Mouse (Mus musculus) brain, embryonic 14.5 days (tissue): Measurements from ENCODE around the gene Mrpl16. TPM values are rescaled to one million over a fixed set of nuclear protein-coding genes. Genes with fewer than 3 reads are reported as not detected.

Source experiments
- DNase-seq: peaks from one replicate; pipeline ENCODE4 v3.0.0-alpha.2; 2011; ENCODE audit warnings: low read depth
- CTCF ChIP-seq: fragments of 200-500 bp; IDR thresholded peaks from 2 replicates; pipeline ENCODE4 v1.5.1; 2012; ENCODE audit warnings: inconsistent platforms, mild to moderate bottlenecking, moderate library complexity, borderline replicate concordance; ENCODE audit not compliant: insufficient read depth, insufficient read length; ENCODE audit errors: extremely low read depth
- POLR2A ChIP-seq: fragments of 200-500 bp; IDR thresholded peaks from 2 replicates; pipeline ENCODE4 v1.6.1; 2012; ENCODE audit warnings: mild to moderate bottlenecking, inconsistent platforms, borderline replicate concordance; ENCODE audit not compliant: poor library complexity, insufficient read depth, insufficient read length, severe bottlenecking; ENCODE audit errors: extremely low read depth
- polyA plus RNA-seq: library from polyadenylated mRNA; depleted of rRNA; stranded (reverse); fragments of >200 nt; gene quantifications from 2 replicates; pipeline ENCODE4 v1.2.3, GENCODE M21; 2012

Gene Mrpl16
- polyA plus RNA-seq, 1 experiment = 31.2 TPM

GRCm38 (mm10) chr19:11807251-11807650 is 37.1 kb downstream of the Mrpl16 start:
- no peak for DNase-seq
- TF ChIP-seq POLR2A = no peak
- no peak for TF ChIP-seq CTCF

DNA sequence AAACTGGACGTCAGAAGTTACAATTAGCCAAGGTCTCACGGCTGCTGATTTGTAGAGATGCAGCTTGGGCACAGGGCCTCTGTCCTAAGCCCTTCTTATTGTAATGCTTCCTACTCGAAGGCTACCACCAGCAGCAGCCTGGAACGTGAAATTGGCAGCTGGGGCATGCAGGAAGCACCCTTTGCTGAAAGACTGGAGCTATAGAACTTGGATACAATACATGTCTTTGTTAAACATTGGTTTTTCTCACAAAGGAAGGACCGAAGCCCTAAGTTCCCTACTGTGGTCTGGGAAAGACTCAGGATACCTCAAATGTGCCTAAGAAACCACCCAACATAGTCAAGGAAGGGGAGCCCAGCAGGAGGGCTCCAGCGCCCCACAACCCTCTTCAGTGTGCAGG is 37.6 kb downstream of the Mrpl16 start:
- no peak for DNase-seq
- TF ChIP-seq CTCF (no peak), POLR2A (no peak)

DNA sequence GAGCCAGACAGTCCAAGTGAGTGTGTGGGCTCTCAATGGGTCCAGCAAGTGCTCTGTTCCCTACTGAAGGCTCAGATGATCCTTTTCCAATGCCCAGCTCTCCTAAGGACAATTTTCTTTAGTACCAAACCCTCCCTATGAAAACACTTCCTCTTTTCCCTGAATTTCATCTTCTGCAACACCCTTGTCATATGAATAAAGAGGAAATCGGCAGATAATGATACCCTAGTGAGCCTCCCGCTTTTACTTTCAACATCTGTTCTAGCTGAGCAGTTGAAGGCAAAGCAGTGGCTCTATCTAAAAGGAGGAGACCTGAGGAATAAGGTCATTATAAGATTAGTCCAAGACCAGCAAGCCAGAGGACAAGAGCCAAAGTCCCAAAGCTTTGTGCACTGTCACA is 38.3 kb downstream of the Mrpl16 start:
- TF ChIP-seq CTCF (no peak), POLR2A (no peak)
- no peak for DNase-seq

GRCm38 (mm10) chr19:11810003-11810758 is 40.0 kb downstream of the Mrpl16 start:
- no peak for DNase-seq
- no peak for TF ChIP-seq POLR2A
- no peak for TF ChIP-seq CTCF

DNA sequence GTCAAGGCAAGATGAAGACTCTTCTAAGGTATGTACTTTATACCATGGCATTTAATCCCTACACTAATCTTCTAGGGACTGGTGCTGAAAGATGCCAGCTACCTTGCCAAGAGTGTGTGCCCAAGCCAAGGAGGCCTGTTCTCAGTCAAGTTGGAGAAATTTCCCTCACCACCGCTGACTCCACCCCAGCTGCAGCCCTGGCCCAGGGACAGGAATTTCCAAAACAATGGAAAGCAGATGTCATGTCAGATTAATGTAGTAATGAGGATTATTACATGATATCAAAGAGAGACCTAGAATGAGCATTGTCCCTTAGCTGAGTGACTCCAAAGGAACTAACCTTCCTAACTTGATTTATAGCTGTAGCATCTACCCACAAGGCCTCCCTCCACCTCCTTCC is 40.7 kb downstream of the Mrpl16 start:
- no peak for DNase-seq

DNA sequence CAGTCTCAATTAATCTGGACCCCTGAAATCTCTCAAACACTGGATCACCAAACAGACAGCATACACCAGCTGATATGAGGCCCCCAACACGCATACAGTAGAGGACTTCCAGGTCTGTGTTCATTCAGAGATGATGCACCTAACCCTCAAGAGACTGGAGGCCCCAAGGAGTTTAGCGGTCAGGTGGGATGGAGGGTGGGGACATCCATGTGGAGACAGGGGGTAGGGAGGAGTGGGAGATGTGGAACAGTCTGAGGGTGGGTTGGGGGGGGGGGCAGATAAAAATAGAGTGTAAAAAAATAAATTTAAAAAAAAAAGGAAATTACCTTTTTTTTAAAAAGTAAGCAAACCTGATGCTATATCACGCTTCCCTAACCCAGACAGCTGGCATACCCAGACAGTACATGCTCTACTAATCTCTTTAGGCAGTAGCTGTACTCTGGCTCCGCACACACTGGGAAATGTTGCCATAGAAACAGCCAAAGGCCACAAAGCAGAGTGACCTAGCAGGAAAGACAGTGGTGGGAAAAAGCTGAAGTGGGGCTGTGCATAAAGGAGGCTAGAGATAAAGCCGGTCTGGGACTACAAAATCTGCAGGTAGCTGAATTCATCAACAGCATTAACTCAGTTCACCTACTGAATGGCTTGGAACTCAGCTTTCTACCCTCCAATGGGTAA is 41.6 kb downstream of the Mrpl16 start:
- peak; percentile 88 for DNase-seq
- no peak for TF ChIP-seq POLR2A
- TF ChIP-seq CTCF = no peak

More for the DNA sequence above, 40.7 kb downstream of the Mrpl16 start:
- TF ChIP-seq POLR2A = no peak
- no peak for TF ChIP-seq CTCF

DNA sequence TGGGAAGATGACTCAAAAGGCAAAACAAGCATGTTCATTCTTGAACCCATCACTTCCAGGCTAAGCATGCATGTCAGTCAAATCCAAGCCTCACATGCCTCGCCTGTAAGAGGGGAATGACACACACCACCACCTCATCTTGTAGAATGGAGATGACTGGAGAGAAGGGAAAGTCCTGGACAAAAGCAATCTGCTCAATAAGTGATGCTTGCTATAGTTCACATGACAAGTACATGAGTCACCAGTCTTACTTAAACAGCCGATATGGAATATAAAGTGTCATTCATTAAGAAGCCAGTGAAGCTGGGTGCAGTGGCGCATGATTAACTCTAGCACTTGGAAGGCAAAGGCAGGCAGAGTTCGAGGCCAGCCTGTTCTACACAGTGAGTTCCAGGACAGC is 42.9 kb downstream of the Mrpl16 start:
- TF ChIP-seq CTCF (no peak), POLR2A (no peak)
- no peak for DNase-seq

DNA sequence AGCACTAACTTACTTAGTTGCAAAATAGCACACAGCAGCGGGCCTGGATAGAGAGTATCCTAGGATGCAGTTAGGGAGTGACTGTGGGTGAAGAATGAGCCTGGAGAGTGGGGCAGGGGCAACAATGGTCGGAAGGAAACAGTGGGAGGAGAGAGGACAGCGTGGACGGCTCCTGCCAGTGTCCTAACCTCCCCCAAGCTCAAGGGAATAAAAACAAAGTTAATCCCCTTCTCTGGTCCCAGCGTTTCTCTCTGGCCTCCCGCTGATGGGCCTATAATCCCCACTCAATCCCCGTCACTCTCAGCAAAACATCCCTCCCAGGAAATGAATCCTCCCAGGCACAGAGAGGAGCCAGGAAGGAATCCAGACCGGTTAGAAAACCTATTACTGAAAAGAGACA is 43.5 kb downstream of the Mrpl16 start:
- DNase-seq = peak; percentile 42
- TF ChIP-seq POLR2A (no peak), CTCF (no peak)

GRCm38 (mm10) chr19:11814742-11815333 is 44.6 kb downstream of the Mrpl16 start:
- DNase-seq = no peak
- TF ChIP-seq POLR2A = no peak

- no peak for DNase-seq
- TF ChIP-seq POLR2A (no peak), CTCF (no peak)
These were observed 46.5 kb downstream of the Mrpl16 start for GRCm38 (mm10) chr19:11816706-11817105.

GRCm38 (mm10) chr19:11817586-11817985 is 47.4 kb downstream of the Mrpl16 start:
- no peak for TF ChIP-seq CTCF
- TF ChIP-seq POLR2A = no peak
- no peak for DNase-seq
